Mouse (Mus musculus) embryonic fibroblast, embryonic 13.5 days (primary cell): ENCODE measurements around the gene Ankrd12.

Source experiments
- CTCF ChIP-seq: IDR thresholded peaks from 2 replicates; pipeline ENCODE4 v1.5.1; 2011; ENCODE audit warnings: mild to moderate bottlenecking, control low read depth, low read length, moderate library complexity, borderline replicate concordance; ENCODE audit not compliant: insufficient read depth
- POLR2A ChIP-seq: IDR thresholded peaks from 2 replicates; pipeline ENCODE4 v1.6.1; 2011; ENCODE audit warnings: low read depth, mild to moderate bottlenecking, control low read depth, low read length, moderate library complexity

GRCm38 (mm10) chr17:65945420-65945819 lies 131.5 kb downstream of the Ankrd12 start:
- TF ChIP-seq POLR2A (no peak), CTCF (no peak)
